Mouse (Mus musculus) left cerebral cortex, adult 9 months (tissue): ENCODE data around the gene Cul1.
"Not testable (repeated sequence)": the region's sequence is repeated elsewhere in the genome, so short reads cannot be mapped to it uniquely, and the experiment has no call there.

Experiments
- DNase-seq, 2 experiments: peaks; one replicate each; pipeline ENCODE4 v3.0.0; 2022; ENCODE audit warnings: low spot score in 2 of 2

The Cul1 gene

GRCm38 (mm10) chr6:47453098-47453497, at the start of gene Cul1:
Cul1 (plus strand) TSS chr6:47453398.
- DNase-seq = no peak

GRCm38 (mm10) chr6:47404419-47405382, 48.5 kb upstream of the Cul1 start:
- peak in 1 of 2 experiments; percentile 8 for DNase-seq

GRCm38 (mm10) chr6:47412886-47413606, 40.2 kb upstream of the Cul1 start:
- no peak for DNase-seq

- DNase-seq = no peak
Measured at GRCm38 (mm10) chr6:47413656-47414055, 39.5 kb upstream of the Cul1 start.

GRCm38 (mm10) chr6:47418691-47419090, 34.5 kb upstream of the Cul1 start:
- DNase-seq = no peak

GRCm38 (mm10) chr6:47420156-47420555, 33.0 kb upstream of the Cul1 start:
- DNase-seq = no peak

- peak in 1 of 2 experiments; percentile 16 for DNase-seq
Measured at GRCm38 (mm10) chr6:47421221-47421620, 32.0 kb upstream of the Cul1 start.

- DNase-seq = no peak
Measured at GRCm38 (mm10) chr6:47426136-47426535, 27.1 kb upstream of the Cul1 start.

- not testable (repeated sequence) for DNase-seq
Measured at GRCm38 (mm10) chr6:47426556-47426955, 26.6 kb upstream of the Cul1 start.

- not testable (repeated sequence) for DNase-seq
Measured at GRCm38 (mm10) chr6:47432795-47433194, 20.4 kb upstream of the Cul1 start.

- DNase-seq = no peak
Measured at GRCm38 (mm10) chr6:47440080-47440479, 13.1 kb upstream of the Cul1 start.

- DNase-seq = no peak
Measured at GRCm38 (mm10) chr6:47447658-47448057, 5.5 kb upstream of the Cul1 start.

- peak in 1 of 2 experiments; percentile 40 for DNase-seq
Measured at GRCm38 (mm10) chr6:47453522-47454130, 428 bp downstream of the Cul1 start.

- DNase-seq = peak; percentile 16 to 46
Measured at GRCm38 (mm10) chr6:47454131-47454574, 955 bp downstream of the Cul1 start.

GRCm38 (mm10) chr6:47454575-47455571, 1.7 kb downstream of the Cul1 start:
- DNase-seq = peak; percentile 11 to 36

GRCm38 (mm10) chr6:47455843-47456242, 2.6 kb downstream of the Cul1 start:
- DNase-seq = no peak

- DNase-seq = no peak
Measured at GRCm38 (mm10) chr6:47456853-47457252, 3.7 kb downstream of the Cul1 start.

- DNase-seq = no peak
Measured at GRCm38 (mm10) chr6:47465400-47465799, 12.2 kb downstream of the Cul1 start.

GRCm38 (mm10) chr6:47466488-47466887, 13.3 kb downstream of the Cul1 start:
- DNase-seq = no peak

GRCm38 (mm10) chr6:47467058-47467457, 13.9 kb downstream of the Cul1 start:
- no peak for DNase-seq

GRCm38 (mm10) chr6:47469760-47470159, 16.6 kb downstream of the Cul1 start:
- DNase-seq = no peak
